Mouse (Mus musculus) right cerebral cortex, postnatal 14 days (tissue): ENCODE results near the gene Bmp3.
A peak's percentile ranks its signal among the peaks of the same experiment; 100 is the strongest.

Experiments
- DNase-seq: peaks from one replicate; pipeline ENCODE4 v3.0.0; 2022

Gene Bmp3

DNA sequence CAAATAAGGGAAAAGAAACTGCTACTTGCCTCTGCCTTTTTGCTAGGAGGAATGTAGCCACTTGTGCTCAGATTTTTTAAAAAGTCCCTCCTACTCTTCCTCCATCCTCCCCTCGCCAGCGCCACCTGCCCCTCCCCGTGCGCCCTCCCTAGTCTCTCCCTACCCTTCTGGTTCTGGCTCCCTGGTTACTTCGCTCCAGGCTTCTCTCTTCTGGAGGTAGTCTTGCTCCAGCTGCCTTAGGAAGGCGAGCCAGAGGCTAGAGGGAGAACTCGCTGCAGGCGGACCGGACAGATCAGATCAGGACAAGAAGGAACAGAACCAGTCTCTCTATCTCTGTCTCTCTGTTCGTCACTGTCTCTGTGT, at the start of gene Bmp3:
TSS of gene Bmp3 (plus strand) at position 152 of the 363 bp plus-strand sequence.
- DNase-seq, result peak; percentile 59

- DNase-seq, result no peak
These were observed 49.5 kb upstream of the Bmp3 start for GRCm38 (mm10) chr5:98804761-98805160.

DNA sequence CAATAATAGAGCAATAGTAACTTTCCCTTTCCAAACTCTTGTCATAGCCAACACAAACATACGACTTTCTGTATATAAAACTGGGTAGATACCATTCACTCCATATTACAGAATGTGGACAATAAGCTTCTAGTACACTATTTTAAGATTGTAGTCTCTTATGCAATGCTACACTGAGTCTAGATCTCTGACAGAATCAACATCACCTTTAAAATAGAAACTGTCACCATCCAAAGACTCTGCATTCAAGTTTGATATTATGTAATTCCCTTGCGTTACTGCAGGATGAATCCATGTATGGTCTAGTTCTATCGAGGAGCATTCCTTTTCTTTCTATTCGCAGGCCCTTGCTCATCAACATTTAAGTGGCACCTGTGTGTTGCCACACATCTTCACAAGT, 47.7 kb upstream of the Bmp3 start:
- DNase-seq, result no peak

DNA sequence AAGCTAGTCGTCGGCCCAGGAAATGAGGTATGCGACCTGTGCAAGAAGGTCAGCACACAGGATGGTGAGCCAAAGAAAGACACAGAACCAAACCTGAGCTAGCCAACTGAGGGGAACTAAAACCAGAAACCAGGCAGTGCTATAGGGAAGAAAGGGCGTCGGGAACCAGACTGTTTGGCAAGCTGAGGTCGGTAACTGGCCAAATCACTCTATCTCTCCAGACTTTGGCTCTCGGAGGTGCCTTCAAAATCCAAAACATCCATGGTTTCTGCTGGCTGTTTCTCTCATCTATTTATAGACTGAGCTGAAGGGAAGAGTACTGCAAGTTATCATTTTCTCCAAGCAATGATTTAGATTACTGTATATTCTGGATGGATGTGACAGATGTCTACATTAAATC, 47.2 kb upstream of the Bmp3 start:
- no peak for DNase-seq

DNA sequence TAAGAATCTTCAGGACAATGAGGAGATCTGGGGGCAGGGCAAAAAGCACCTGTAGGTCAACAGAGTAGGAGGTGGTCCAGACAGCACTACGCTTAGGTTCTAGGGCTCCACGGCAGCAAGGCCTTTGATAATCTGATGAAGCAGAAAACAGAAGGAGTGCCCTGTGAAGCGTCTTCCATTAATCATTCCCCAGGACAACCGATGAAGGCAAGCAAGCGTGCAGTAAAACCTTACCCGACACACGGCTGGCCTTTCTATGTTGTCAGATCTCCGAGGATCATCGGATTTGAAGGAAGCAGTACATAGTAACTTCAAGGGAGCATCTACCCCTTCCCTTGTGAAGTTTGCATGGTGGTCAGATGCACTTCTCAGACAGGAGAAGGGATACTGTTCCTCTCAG, 46.3 kb upstream of the Bmp3 start:
- no peak for DNase-seq

DNA sequence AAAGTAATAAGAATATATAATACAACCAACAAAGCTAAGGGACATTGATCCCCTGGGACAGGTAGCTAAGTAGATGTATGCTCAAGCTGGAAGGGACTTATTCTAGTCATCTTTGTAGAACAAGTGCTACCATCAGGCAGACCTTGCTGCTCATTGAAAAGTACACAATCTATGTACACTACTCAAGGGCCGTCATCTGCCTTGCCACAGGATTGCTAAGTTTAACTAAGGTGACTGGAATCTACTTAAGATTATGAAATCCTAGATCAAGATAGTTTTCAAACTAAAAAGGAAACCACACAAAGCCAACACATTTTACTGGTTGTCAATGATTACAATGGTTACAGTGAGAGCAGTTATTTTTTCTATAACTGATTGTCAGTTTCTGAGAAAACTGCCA, 41.8 kb upstream of the Bmp3 start:
- DNase-seq, result no peak

- DNase-seq, result no peak
These were observed 38.9 kb upstream of the Bmp3 start for GRCm38 (mm10) chr5:98815269-98815668.

- no peak for DNase-seq
These were observed 20.5 kb upstream of the Bmp3 start for GRCm38 (mm10) chr5:98833760-98834159.

DNA sequence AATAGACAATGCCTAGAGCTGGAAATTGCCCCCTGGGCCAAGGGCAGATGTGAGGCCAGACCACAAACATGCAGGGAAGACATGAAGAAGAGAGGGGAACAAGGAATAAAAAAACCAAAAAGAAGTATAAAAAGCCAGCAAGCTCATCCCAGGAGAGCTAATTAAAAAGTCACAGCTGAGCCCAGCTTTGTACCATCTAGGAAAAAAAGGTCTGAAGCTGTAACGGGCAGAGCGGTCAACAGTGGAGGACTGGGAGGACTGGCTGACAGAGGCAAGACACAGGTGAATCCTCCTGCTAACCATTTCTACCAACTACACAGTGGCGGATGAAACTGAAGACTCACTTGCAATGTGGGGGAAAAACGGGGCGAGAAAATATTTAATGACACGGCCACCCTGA, 19.9 kb upstream of the Bmp3 start:
- no peak for DNase-seq

DNA sequence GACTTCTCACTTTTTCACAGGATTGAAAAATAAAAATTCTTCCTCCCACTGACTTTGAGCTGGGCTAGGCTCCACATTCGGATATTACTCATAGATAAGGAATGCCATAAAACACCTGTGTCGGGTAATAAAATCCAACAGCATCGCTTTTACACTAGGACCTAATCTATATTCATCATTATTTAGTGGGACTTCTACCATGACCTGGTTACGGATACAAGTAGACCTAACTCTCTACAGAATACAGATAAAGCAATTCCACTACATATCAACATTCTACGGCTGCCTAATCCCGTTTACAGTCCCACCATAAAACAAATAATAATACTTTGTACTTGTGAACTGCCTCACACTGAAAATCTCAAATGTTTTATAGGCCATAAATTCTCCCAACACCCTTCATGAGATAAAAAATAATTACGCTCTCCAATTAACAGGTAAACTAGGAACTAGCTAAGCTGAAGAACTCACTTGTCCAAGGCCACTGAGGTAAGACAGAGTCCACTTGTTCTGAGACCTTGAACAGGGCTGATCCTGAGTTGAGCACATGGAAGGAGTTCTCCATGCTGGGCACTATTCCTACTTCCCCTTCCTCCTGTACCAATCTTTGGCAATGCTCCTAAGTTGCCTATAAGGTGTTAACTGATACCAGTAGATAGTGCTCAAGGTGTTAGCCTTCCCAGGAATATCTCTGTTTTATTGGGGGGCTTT, 11.5 kb upstream of the Bmp3 start:
- no peak for DNase-seq

GRCm38 (mm10) chr5:98844664-98845063, 9.6 kb upstream of the Bmp3 start:
- no peak for DNase-seq

GRCm38 (mm10) chr5:98854627-98855564, 681 bp downstream of the Bmp3 start:
- DNase-seq, result peak; percentile 47

GRCm38 (mm10) chr5:98855741-98856140, 1.5 kb downstream of the Bmp3 start:
- DNase-seq, result no peak

- no peak for DNase-seq
These were observed 2.1 kb downstream of the Bmp3 start for GRCm38 (mm10) chr5:98856356-98856755.

DNA sequence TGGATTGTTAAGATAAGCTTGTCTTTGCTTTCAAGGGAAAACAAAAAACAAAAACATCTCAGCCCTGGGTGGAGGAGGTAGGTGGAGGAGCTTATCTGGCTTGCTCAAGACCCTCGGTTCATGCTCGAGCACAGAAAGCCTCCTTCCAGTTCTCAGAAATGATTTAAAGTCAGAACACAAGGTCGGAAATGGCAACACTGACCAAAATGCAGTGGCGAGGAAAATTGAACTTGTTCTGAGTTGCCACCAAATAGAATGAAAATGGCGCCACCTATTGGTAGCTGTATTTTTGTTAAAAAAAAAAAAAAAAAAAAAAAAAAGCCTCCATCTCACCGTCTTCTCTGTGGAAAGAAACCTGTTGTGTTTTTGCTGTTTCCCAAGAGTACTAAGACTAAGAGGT, 9.7 kb downstream of the Bmp3 start:
- DNase-seq, result no peak

- no peak for DNase-seq
These were observed 10.9 kb downstream of the Bmp3 start for GRCm38 (mm10) chr5:98865146-98865545.

DNA sequence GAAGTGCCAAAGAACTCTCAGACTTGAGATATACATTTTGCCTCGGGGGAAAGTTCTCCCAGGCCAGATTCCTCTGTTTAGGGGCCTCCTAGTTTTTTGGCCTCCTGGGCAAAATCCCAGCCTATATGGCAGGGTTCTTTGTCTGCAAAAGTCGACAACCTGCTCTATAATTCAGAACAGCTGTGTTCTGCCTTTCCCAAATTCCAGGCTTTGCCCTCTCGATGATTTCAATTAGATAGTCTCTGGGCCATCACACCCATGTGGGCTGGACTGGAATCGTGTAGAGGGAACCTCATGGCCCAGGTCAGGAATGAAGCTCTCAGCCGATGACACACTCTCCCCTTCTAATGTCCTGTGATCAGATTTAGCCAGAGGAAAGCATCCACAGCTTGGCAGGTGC, 21.8 kb downstream of the Bmp3 start:
- DNase-seq, result no peak

DNA sequence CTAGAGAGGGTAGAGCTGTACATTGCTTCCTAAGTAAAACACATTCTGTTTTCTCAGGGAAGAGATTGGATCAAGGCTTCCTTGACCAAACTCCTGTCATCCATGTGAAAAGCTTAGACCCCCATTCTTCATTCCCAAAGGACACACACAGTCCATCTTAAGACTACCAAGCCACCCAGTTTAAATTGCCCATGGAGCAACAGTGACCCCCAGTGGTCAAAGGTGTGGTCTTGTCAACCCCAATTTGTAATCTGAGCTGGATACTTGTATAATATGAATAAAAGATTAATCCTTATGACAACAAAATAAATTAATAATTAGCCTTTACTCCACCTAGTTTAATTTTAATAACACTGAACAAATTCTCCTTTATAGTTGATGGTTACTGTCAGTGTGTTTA, 24.7 kb downstream of the Bmp3 start:
- peak; percentile 65 for DNase-seq

GRCm38 (mm10) chr5:98882096-98882495, 27.9 kb downstream of the Bmp3 start:
- DNase-seq, result no peak

DNA sequence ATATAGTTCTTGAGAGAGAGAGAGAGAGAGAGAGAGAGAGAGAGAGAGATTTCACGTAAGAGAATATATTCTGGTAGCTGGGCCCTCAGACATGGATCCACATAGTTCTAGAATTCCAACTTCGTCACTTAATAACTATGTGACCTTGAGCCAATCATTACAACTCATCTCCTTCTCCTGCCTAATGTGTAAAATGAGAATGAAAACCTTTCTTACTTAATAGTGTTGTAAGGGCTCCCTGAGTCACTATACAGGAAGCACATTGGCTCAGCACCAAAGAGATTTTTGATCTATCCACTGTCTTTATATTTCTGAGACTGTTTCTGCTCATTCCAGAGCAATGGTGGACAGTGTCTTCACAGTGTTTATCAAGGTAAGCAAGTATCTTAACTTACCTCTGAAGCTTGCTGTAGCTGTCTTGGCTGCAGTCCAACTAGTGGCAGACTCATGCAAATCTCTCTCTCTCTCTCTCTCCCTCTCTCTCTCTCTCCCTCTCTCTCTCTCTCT, 36.4 kb downstream of the Bmp3 start:
- DNase-seq, result no peak

DNA sequence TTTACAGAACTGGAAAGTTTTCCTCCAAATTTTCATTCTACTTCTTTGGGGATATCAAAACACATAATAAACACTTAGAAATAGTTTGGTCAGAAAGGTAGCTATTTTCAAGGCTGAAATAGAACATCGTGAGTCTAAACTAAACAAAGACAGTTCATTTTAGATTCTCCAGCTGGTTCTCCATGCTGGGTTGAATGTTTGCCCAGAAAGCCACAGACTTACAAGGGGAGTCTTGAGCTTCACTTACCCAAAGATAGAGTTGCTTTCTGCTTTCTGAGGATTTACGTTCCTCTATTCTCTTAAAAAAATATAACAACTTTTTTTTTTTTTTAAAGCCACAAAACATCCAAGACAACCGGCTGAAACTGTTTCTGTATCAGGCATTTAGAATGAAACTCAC, 40.1 kb downstream of the Bmp3 start:
- no peak for DNase-seq

GRCm38 (mm10) chr5:98897946-98898345, 43.7 kb downstream of the Bmp3 start:
- no peak for DNase-seq

- no peak for DNase-seq
These were observed 46.7 kb downstream of the Bmp3 start for GRCm38 (mm10) chr5:98900926-98901325.

GRCm38 (mm10) chr5:98902339-98902738, 48.1 kb downstream of the Bmp3 start:
- DNase-seq, result no peak
